Comparison of ENCODE assay signal across 26 mouse cellular contexts in the genomic region with DNA sequence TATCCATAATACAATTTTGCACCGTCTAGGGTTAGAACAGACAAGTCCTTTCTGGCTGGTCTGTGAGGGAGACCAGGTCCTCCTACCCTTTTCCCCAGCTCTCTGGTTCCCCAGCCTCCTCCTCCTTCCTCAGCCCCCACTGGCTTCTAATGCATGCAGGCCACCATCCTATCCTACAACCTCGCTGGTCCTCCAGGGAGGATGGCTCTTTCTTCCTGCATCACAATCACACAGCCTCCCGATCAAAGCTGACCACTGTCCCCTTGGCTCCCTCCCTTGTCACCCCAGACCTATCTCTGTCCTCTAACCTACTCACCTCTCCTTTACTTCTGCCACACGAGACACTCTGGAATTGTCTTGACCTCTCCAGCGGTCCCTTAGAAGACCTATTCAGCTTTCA. TPM values are rescaled to one million over a fixed set of nuclear protein-coding genes. Genes with fewer than 3 reads are reported as not detected.
"Had no signal": no experiment of that assay in that cellular context is flagged by ENCODE, and none has a peak within 500 bp of the region (broad histone marks: within the 10 kb centered on the region; RNA-seq: fewer than 3 reads in every experiment).

No protein-coding gene starts in this region.

- H3K4me1 ChIP-seq: liver, embryonic 13.5 days had no signal

- DNase-seq: gastrocnemius, adult 2 months; gastrocnemius, postnatal 10 days; gastrocnemius, postnatal 25 days; heart, adult 18-20 months; heart, postnatal 10 days; heart, postnatal 4 days; kidney, adult 2 months; kidney, postnatal 14 days; kidney, postnatal 36 days; liver; liver, embryonic 13.5 days had no signal

- H3K36me3 ChIP-seq: heart, embryonic 10.5 days; heart, embryonic 12.5 days; hindbrain, embryonic 10.5 days; hindbrain, embryonic 12.5 days; intestine, embryonic 15.5 days; limb, embryonic 10.5 days; limb, embryonic 12.5 days; liver, embryonic 13.5 days had no signal

- ATAC-seq: forebrain, embryonic 16.5 days; hindbrain, embryonic 16.5 days; inflammation-experienced regulatory T-cells, adult 6 months; intestine, embryonic 15.5 days; intestine, postnatal 0 days had no signal

- H3K9ac ChIP-seq: heart, embryonic 12.5 days; hindbrain, embryonic 12.5 days; hindbrain, embryonic 14.5 days; intestine, embryonic 15.5 days; limb, embryonic 12.5 days; liver, embryonic 13.5 days had no signal

- H3K27ac ChIP-seq: gastrocnemius, adult 2 months; heart, embryonic 10.5 days; hindbrain, embryonic 10.5 days; hindbrain, embryonic 12.5 days; hindbrain, embryonic 14.5 days; intestine, embryonic 15.5 days; layer of hippocampus, adult 2 months; left cerebral cortex, adult 2 months; limb, embryonic 10.5 days; limb, embryonic 12.5 days; liver, embryonic 13.5 days had no signal

- H3K4me3 ChIP-seq: gastrocnemius, adult 2 months; intestine, embryonic 15.5 days; layer of hippocampus, adult 2 months; left cerebral cortex, adult 2 months; limb, embryonic 10.5 days; limb, embryonic 12.5 days; liver, embryonic 13.5 days had no signal

- H3K4me2 ChIP-seq: intestine, embryonic 15.5 days; limb, embryonic 12.5 days; liver, embryonic 11.5 days; liver, embryonic 13.5 days had no signal

- H3K9me3 ChIP-seq: heart, embryonic 10.5 days; heart, embryonic 12.5 days; hindbrain, embryonic 10.5 days; hindbrain, embryonic 12.5 days; intestine, embryonic 15.5 days; limb, embryonic 10.5 days; limb, embryonic 12.5 days; liver, embryonic 13.5 days had no signal

RNA-seq across cellular contexts. Expression of gene Oxtr, which starts 1.8 kb away (rescaled TPM):
- polyA plus RNA-seq: inflammation-experienced regulatory T-cells, adult 6 months; liver, embryonic 11.5 days; liver, embryonic 13.5 days had no signal

RNA-seq across cellular contexts. Expression of gene Cav3, which starts 28.7 kb away (rescaled TPM):
- polyA plus RNA-seq: forebrain, embryonic 16.5 days; hindbrain, embryonic 10.5 days; hindbrain, embryonic 16.5 days; inflammation-experienced regulatory T-cells, adult 6 months had no signal
